Mouse (Mus musculus) C2C12 (cell line): ENCODE measurements around the gene Ccdc159. TPM values are rescaled to one million over a fixed set of nuclear protein-coding genes. Genes with fewer than 3 reads are reported as not detected.

Experiments used
- H3K27me3 ChIP-seq: one replicate; pipeline ENCODE4 v1.6.1; 2011; ENCODE audit not compliant: control insufficient read depth, insufficient read depth, insufficient read length
- H3K36me3 ChIP-seq: one replicate; pipeline ENCODE4 v1.6.1; 2011; ENCODE audit not compliant: control insufficient read depth, insufficient read depth
- H3K4me3 ChIP-seq: one replicate; pipeline ENCODE4 v1.5.1; 2011; ENCODE audit warnings: mild to moderate bottlenecking, control low read depth; ENCODE audit not compliant: poor library complexity, insufficient read depth, severe bottlenecking
- H3K79me2 ChIP-seq: one replicate; pipeline ENCODE4 v1.6.1; 2011; ENCODE audit not compliant: control insufficient read depth, insufficient read depth
- H3K79me3 ChIP-seq: one replicate; pipeline ENCODE4 v1.6.1; 2011; ENCODE audit warnings: low read depth, control low read depth
- H3ac ChIP-seq: one replicate; pipeline ENCODE3; 2011; ENCODE audit warnings: low read depth; ENCODE audit not compliant: control insufficient read depth, insufficient read length
- CEBPB ChIP-seq: IDR thresholded peaks from one replicate; pipeline ENCODE4 v1.6.1; 2011; ENCODE audit warnings: low read depth, mild to moderate bottlenecking, control low read depth, moderate library complexity
- CTCF ChIP-seq: IDR thresholded peaks from one replicate; pipeline ENCODE4 v1.5.1; 2011; ENCODE audit not compliant: control insufficient read depth, insufficient read depth, insufficient read length
- FOSL1 ChIP-seq: IDR thresholded peaks from one replicate; pipeline ENCODE4 v1.8.0; 2011; ENCODE audit warnings: mild to moderate bottlenecking, low read length; ENCODE audit not compliant: poor library complexity, insufficient read depth, severe bottlenecking
- MAX ChIP-seq: IDR thresholded peaks from one replicate; pipeline ENCODE4 v1.6.1; 2011; ENCODE audit warnings: mild to moderate bottlenecking, control low read depth
- MYOD1 ChIP-seq: IDR thresholded peaks from one replicate; pipeline ENCODE4 v1.6.1; 2011; ENCODE audit warnings: low read depth; ENCODE audit not compliant: control insufficient read depth, insufficient read length
- MYOG ChIP-seq: IDR thresholded peaks from one replicate; pipeline ENCODE4 v1.6.1; 2011; ENCODE audit not compliant: control insufficient read depth, insufficient read length; ENCODE audit errors: extremely low read depth
- USF1 ChIP-seq: IDR thresholded peaks from one replicate; pipeline ENCODE4 v1.6.1; 2011; ENCODE audit warnings: low read depth, mild to moderate bottlenecking, control low read depth, moderate library complexity
- polyA plus RNA-seq: library from polyadenylated mRNA; unstranded; fragments of >200 nt; fragmentation: generic; extraction: Trizol; gene quantifications from one replicate; pipeline ENCODE4 v1.2.1, GENCODE M21; 2012; ENCODE audit warnings: missing spikeins

The Ccdc159 gene
- polyA plus RNA-seq, 1 experiment = 1.1 TPM

GRCm38 (mm10) chr9:21955225-21955569, 27.9 kb downstream of the Ccdc159 start:
- no peaks in the 10 kb centered on the region for H3K79me3 ChIP-seq
- peak overlapping the region; percentile 44 for H3K4me3 ChIP-seq
- H3K79me2 ChIP-seq = no peaks in the 10 kb centered on the region
- H3K36me3 ChIP-seq = no peaks in the 10 kb centered on the region
- H3K27me3 ChIP-seq = no peaks in the 10 kb centered on the region
- H3ac ChIP-seq = peak overlapping the region; percentile 77
- TF ChIP-seq MYOD1 = no peak
- TF ChIP-seq MYOG = no peak
- peak; percentile 89 for TF ChIP-seq MAX
- peak; percentile 57 for TF ChIP-seq USF1
- no peak for TF ChIP-seq CEBPB
- peak; percentile 61 for TF ChIP-seq CTCF
- TF ChIP-seq FOSL1 = no peak

- no peaks in the 10 kb centered on the region for H3K36me3 ChIP-seq
- H3K4me3 ChIP-seq = peak within 1 kb of the TSS; percentile 44
- peak within 1 kb of the TSS; percentile 77 for H3ac ChIP-seq
- TF ChIP-seq MAX = peak; percentile 24
- no peak for TF ChIP-seq USF1
- no peaks in the 10 kb centered on the region for H3K79me3 ChIP-seq
- no peaks in the 10 kb centered on the region for H3K79me2 ChIP-seq
- H3K27me3 ChIP-seq = no peaks in the 10 kb centered on the region
Observed at GRCm38 (mm10) chr9:21955570-21956281, 28.5 kb downstream of the Ccdc159 start, which contains the start of gene Swsap1. Gene Swsap1 (plus strand): TSS chr9:21955755.

GRCm38 (mm10) chr9:21958372-21958771, 31.1 kb downstream of the Ccdc159 start:
- Histone ChIP-seq H3ac (no peak overlapping the region), H3K79me2 (no peaks in the 10 kb centered on the region)

GRCm38 (mm10) chr9:21959244-21959643, 32.0 kb downstream of the Ccdc159 start:
- no peaks in the 10 kb centered on the region for H3K36me3 ChIP-seq
- H3K79me3 ChIP-seq = no peaks in the 10 kb centered on the region

More at GRCm38 (mm10) chr9:21958372-21958771, 31.1 kb downstream of the Ccdc159 start:
- Histone ChIP-seq H3K36me3 (no peaks in the 10 kb centered on the region), H3K4me3 (no peak overlapping the region), H3K79me3 (no peaks in the 10 kb centered on the region), H3K27me3 (no peaks in the 10 kb centered on the region)
- TF ChIP-seq FOSL1 = no peak
- no peak for TF ChIP-seq CTCF

GRCm38 (mm10) chr9:21960135-21960534, 32.9 kb downstream of the Ccdc159 start:
- H3ac ChIP-seq = no peak overlapping the region
- H3K27me3 ChIP-seq = no peaks in the 10 kb centered on the region
- H3K4me3 ChIP-seq = no peak overlapping the region
- TF ChIP-seq MAX (no peak), MYOD1 (no peak), CEBPB (no peak), USF1 (no peak), MYOG (no peak)
- H3K36me3 ChIP-seq = no peaks in the 10 kb centered on the region
- H3K79me2 ChIP-seq = no peaks in the 10 kb centered on the region
- no peaks in the 10 kb centered on the region for H3K79me3 ChIP-seq

More at GRCm38 (mm10) chr9:21959244-21959643, 32.0 kb downstream of the Ccdc159 start:
- no peaks in the 10 kb centered on the region for H3K79me2 ChIP-seq
- no peak overlapping the region for H3ac ChIP-seq
- no peak for TF ChIP-seq MYOG
- TF ChIP-seq MAX = no peak
- H3K4me3 ChIP-seq = no peak overlapping the region
- H3K27me3 ChIP-seq = no peaks in the 10 kb centered on the region

DNA sequence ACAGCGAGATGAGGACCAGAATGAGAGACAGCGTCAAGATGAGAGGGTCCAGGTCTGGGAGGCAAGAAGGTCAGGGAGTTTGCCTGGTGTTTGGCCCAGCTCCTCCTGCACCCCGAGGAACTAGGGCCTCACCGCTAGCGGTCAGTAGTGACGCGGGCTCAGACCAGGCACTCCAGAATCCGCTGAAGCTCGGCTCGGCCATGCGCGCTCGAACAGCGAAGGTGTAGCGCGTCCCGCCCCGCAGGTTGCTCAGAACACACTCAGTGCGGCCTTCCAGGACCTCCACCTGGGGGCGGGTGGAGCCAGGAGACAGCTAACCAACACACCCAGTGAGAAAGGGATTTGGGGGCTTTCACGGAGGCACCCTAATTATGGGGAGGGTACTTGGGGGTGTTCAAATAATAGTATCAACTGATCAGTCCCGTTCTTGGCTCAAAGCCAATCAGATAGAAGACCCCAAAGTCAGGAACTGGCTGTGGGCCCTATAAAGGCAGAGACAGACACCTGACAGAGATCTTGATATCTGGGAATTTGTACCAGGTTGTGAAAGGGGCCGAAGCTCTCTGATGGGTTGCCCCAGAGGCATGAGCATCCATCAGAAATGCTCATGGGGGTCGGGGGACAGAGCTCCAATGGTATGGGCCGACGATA, 33.4 kb downstream of the Ccdc159 start:
- H3K79me3 ChIP-seq = no peaks in the 10 kb centered on the region
- TF ChIP-seq CTCF (no peak), MAX (no peak), MYOG (no peak), USF1 (no peak), FOSL1 (no peak), MYOD1 (no peak), CEBPB (no peak)
- no peaks in the 10 kb centered on the region for H3K27me3 ChIP-seq
- H3K79me2 ChIP-seq = no peaks in the 10 kb centered on the region
- H3K36me3 ChIP-seq = no peaks in the 10 kb centered on the region
- no peak overlapping the region for H3ac ChIP-seq
- no peak overlapping the region for H3K4me3 ChIP-seq
